Mouse (Mus musculus): ENCODE results near the gene Gm20388. TPM values are rescaled to one million over a fixed set of nuclear protein-coding genes. Genes with fewer than 3 reads are reported as not detected.
A peak's percentile ranks its signal among the peaks of the same experiment; 100 is the strongest.

Gene Gm20388
- total and polyA plus RNA-seq, 3 experiments = 0.02 to 0.05 TPM; not detected in 1

- Histone ChIP-seq H3K36me3 (replicated peaks) (no peaks in the 10 kb centered on the region), H3K9me3 (replicated peaks) (peaks cover 33% of the 10 kb centered on the region), H3K27me3 (ENCODE audit: insufficient read depth, low read length) (no peaks in the 10 kb centered on the region; the same call in 1 of the 2 replicates), H3K4me3 (ENCODE audit: low read depth, low read length) (no peak overlapping the region), H3K4me1 (ENCODE audit: insufficient read depth, low read depth, low read length) (no peaks in the 10 kb centered on the region)
- no peak for TF ChIP-seq GATA1 (IDR thresholded peaks at IDR 0.05; ENCODE audit: borderline replicate concordance, low read length)
- TF ChIP-seq TAL1 (conservative IDR thresholded peaks at IDR 0.05; ENCODE audit: low read depth, low read length) = no peak
- DNase-seq (ENCODE audit: low spot score) (no peak), ATAC-seq (ENCODE audit: extremely low read depth, insufficient number of reproducible peaks, low FRiP score, poor library complexity, severe bottlenecking) (no peak)
Observed at GRCm38 (mm10) chr8:124351636-124352035, 4441.0 kb downstream of the Gm20388 start.

DNA sequence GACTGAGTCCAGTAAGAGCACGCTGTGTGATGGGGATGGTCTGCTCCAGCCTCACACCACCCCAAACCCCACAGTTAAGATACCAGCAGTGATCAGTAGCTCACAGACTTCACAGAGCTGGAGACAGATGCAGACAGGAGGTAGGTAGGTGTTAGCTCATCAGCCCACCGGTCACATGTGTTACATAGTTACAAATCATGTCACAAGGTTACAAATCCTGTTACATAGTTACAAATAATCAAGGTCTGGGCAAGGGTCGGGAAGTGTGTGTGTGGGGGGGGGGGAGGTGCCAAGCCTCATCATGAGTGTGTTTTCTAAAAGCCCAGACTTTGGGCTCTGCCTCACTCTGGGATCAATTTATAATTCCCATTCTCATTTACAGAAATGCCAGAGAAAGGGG, 4450.3 kb downstream of the Gm20388 start:
- Histone ChIP-seq H3K36me3 (replicated peaks) (no peaks in the 10 kb centered on the region), H3K27me3 (ENCODE audit: insufficient read depth, low read length) (no peaks in the 10 kb centered on the region), H3K9me3 (replicated peaks) (peaks cover 13% of the 10 kb centered on the region), H3K4me1 (ENCODE audit: insufficient read depth, low read depth, low read length) (no peaks in the 10 kb centered on the region), H3K4me3 (ENCODE audit: low read depth, low read length) (no peak overlapping the region)
- TF ChIP-seq GATA2 (IDR thresholded peaks at IDR 0.05; ENCODE audit: borderline replicate concordance, low read depth, low read length) (no peak), TAL1 (conservative IDR thresholded peaks at IDR 0.05; ENCODE audit: low read depth, low read length) (no peak), POLR2AphosphoS5 (IDR thresholded peaks at IDR 0.05; ENCODE audit: insufficient replicate concordance, low read depth, low read length) (no peak), CTCF (IDR thresholded peaks at IDR 0.05; ENCODE audit: low read depth, low read length) (no peak), GATA1 (IDR thresholded peaks at IDR 0.05; ENCODE audit: borderline replicate concordance, low read length) (no peak)
- ATAC-seq (ENCODE audit: extremely low read depth, insufficient number of reproducible peaks, low FRiP score, poor library complexity, severe bottlenecking) (no peak), DNase-seq (ENCODE audit: low spot score) (no peak)

DNA sequence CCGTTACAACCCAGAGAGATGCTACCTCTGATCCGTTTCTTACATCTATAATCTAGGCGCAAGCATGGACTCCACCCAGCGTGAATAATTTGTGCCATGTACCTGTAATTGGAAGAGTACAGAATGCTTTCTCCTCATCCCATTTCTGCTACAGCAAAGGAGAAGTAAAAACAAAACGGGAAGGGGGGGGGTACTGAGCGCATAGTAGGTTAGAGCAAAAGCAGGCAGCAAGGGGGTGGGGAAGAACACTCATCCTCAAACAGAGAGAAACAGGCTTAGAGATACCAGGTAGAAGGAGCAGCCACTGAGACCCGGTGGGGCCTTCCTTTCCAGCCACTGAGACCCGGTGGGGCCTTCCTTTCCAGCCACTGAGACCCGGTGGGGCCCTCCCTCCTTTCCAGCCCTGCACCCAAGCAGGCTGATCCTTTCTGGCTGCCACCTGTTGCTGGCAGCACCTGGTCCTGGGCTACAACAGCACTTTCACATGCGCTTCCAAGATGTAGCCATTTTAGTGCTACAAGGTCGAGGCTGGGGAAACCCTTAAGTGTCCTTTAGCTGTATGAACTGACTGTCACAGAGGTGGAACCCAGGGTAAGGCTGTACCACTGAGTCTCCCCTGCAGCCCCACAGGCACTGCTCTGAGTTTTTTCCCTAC, 4451.3 kb downstream of the Gm20388 start:
- H3K9me3 ChIP-seq (replicated peaks) = peaks cover 13% of the 10 kb centered on the region
- no peaks in the 10 kb centered on the region for H3K27me3 ChIP-seq (ENCODE audit: insufficient read depth, low read length)
- no peak for TF ChIP-seq GATA2 (IDR thresholded peaks at IDR 0.05; ENCODE audit: borderline replicate concordance, low read depth, low read length)
- TF ChIP-seq GATA1 (IDR thresholded peaks at IDR 0.05; ENCODE audit: borderline replicate concordance, low read length) = no peak
- TF ChIP-seq TAL1 (conservative IDR thresholded peaks at IDR 0.05; ENCODE audit: low read depth, low read length) = no peak
- TF ChIP-seq CTCF (IDR thresholded peaks at IDR 0.05; ENCODE audit: low read depth, low read length) = no peak
- TF ChIP-seq POLR2AphosphoS5 (IDR thresholded peaks at IDR 0.05; ENCODE audit: insufficient replicate concordance, low read depth, low read length) = no peak
- no peak overlapping the region for H3K4me3 ChIP-seq (ENCODE audit: low read depth, low read length)
- no peaks in the 10 kb centered on the region for H3K4me1 ChIP-seq (ENCODE audit: insufficient read depth, low read depth, low read length)
- ATAC-seq (ENCODE audit: extremely low read depth, insufficient number of reproducible peaks, low FRiP score, poor library complexity, severe bottlenecking) (no peak), DNase-seq (ENCODE audit: low spot score) (no peak)
- H3K36me3 ChIP-seq (replicated peaks) = no peaks in the 10 kb centered on the region

DNA sequence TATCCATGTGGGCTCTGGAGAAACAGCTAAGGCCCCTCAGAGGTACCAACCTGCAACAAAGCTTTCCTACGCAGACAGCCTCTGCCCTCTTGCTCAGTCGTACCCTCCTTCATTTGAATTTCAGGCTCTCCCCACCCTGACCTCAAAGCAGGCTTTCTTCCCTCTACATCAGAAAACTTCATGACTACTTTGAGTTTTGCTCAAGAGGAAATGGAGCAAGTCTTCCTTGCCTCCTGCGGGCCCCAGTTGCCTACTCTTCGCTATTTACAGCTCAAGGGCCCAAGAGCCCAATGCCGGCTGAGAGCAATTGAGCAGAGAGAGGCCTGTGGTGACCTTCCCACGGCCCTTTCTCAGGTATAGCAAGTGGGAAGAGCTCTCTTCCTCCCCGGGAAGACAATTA, 4451.9 kb downstream of the Gm20388 start:
- ATAC-seq (ENCODE audit: extremely low read depth, insufficient number of reproducible peaks, low FRiP score, poor library complexity, severe bottlenecking) = no peak
- H3K36me3 ChIP-seq (replicated peaks) = no peaks in the 10 kb centered on the region
- H3K4me3 ChIP-seq (ENCODE audit: low read depth, low read length) = no peak overlapping the region
- DNase-seq (ENCODE audit: low spot score) = no peak
- no peak for TF ChIP-seq POLR2AphosphoS5 (IDR thresholded peaks at IDR 0.05; ENCODE audit: insufficient replicate concordance, low read depth, low read length)
- TF ChIP-seq TAL1 (conservative IDR thresholded peaks at IDR 0.05; ENCODE audit: low read depth, low read length) = no peak
- no peak for TF ChIP-seq CTCF (IDR thresholded peaks at IDR 0.05; ENCODE audit: low read depth, low read length)
- TF ChIP-seq GATA1 (IDR thresholded peaks at IDR 0.05; ENCODE audit: borderline replicate concordance, low read length) = no peak
- no peak for TF ChIP-seq GATA2 (IDR thresholded peaks at IDR 0.05; ENCODE audit: borderline replicate concordance, low read depth, low read length)
- peaks cover 15% of the 10 kb centered on the region for H3K9me3 ChIP-seq (replicated peaks)
- H3K4me1 ChIP-seq (ENCODE audit: insufficient read depth, low read depth, low read length) = no peaks in the 10 kb centered on the region
- no peaks in the 10 kb centered on the region for H3K27me3 ChIP-seq (ENCODE audit: insufficient read depth, low read length)

GRCm38 (mm10) chr8:124363337-124363736, 4452.7 kb downstream of the Gm20388 start:
- TF ChIP-seq POLR2AphosphoS5 (IDR thresholded peaks at IDR 0.05; ENCODE audit: insufficient replicate concordance, low read depth, low read length) (no peak), CTCF (IDR thresholded peaks at IDR 0.05; ENCODE audit: low read depth, low read length) (no peak), GATA1 (IDR thresholded peaks at IDR 0.05; ENCODE audit: borderline replicate concordance, low read length) (no peak), GATA2 (IDR thresholded peaks at IDR 0.05; ENCODE audit: borderline replicate concordance, low read depth, low read length) (no peak), TAL1 (conservative IDR thresholded peaks at IDR 0.05; ENCODE audit: low read depth, low read length) (no peak)
- H3K27me3 ChIP-seq (ENCODE audit: insufficient read depth, low read length) = no peaks in the 10 kb centered on the region
- no peak for ATAC-seq (ENCODE audit: extremely low read depth, insufficient number of reproducible peaks, low FRiP score, poor library complexity, severe bottlenecking)
- DNase-seq (ENCODE audit: low spot score) = no peak
- H3K36me3 ChIP-seq (replicated peaks) = no peaks in the 10 kb centered on the region
- no peaks in the 10 kb centered on the region for H3K4me1 ChIP-seq (ENCODE audit: insufficient read depth, low read depth, low read length)
- H3K4me3 ChIP-seq (ENCODE audit: low read depth, low read length) = no peak overlapping the region
- H3K9me3 ChIP-seq (replicated peaks) = peaks cover 15% of the 10 kb centered on the region

- H3K9me3 ChIP-seq (replicated peaks) = peaks cover 31% of the 10 kb centered on the region
- no peaks in the 10 kb centered on the region for H3K36me3 ChIP-seq (replicated peaks)
- TF ChIP-seq GATA2 (IDR thresholded peaks at IDR 0.05; ENCODE audit: borderline replicate concordance, low read depth, low read length) (no peak), CTCF (IDR thresholded peaks at IDR 0.05; ENCODE audit: low read depth, low read length) (peak; percentile 38; the same call in 1 of the 2 replicates)
- H3K27me3 ChIP-seq (ENCODE audit: insufficient read depth, low read length) = no peaks in the 10 kb centered on the region
- H3K4me3 ChIP-seq (ENCODE audit: low read depth, low read length) = no peak overlapping the region
- H3K4me1 ChIP-seq (ENCODE audit: insufficient read depth, low read depth, low read length) = no peaks in the 10 kb centered on the region
- ATAC-seq (ENCODE audit: extremely low read depth, insufficient number of reproducible peaks, low FRiP score, poor library complexity, severe bottlenecking) (no peak), DNase-seq (ENCODE audit: low spot score) (peak; percentile 17)
Observed at GRCm38 (mm10) chr8:124368213-124368612, 4457.6 kb downstream of the Gm20388 start.

All from G1E (cell line).